ENCODE assay signal across 13 mouse cellular contexts in genomic region chr17:43459737-43460230, GRCm38 (mm10). TPM values are rescaled to one million over a fixed set of nuclear protein-coding genes. Genes with fewer than 3 reads are reported as not detected.
A peak's percentile ranks its signal among the peaks of the same experiment; 100 is the strongest.
DNase-seq lines count a peak whose midpoint lies in the region; ATAC-seq lines count a peak whose summit lies in the region.
"Had no signal": no experiment of that assay in that cellular context is flagged by ENCODE, and none has a peak within 500 bp of the region (broad histone marks: within the 10 kb centered on the region; RNA-seq: fewer than 3 reads in every experiment).

No protein-coding gene starts in this region.

- ATAC-seq in forebrain, embryonic 11.5 days (replicated peaks; ENCODE audit: low FRiP score) = peak; percentile 23; the same call in 1 of the 2 replicates
- ATAC-seq in forebrain, embryonic 12.5 days (ENCODE audit: low FRiP score) = no peak
- ATAC-seq in lung, embryonic 16.5 days (ENCODE audit: low read depth) = peak; percentile 2; the same call in 1 of the 2 replicates
- peak; percentile 7; the same call in 1 of the 2 replicates for ATAC-seq in hindbrain, embryonic 11.5 days (ENCODE audit: low FRiP score)
- peak; percentile 40 for ATAC-seq in midbrain, embryonic 16.5 days
- no peak for ATAC-seq in megakaryocyte progenitor cell, adult 5-6 weeks (replicated peaks; ENCODE audit: poor library complexity)

- H3K36me3 ChIP-seq in forebrain, embryonic 11.5 days (ENCODE audit: control insufficient read depth, insufficient read depth, low read length) = no peaks in the 10 kb centered on the region
- H3K36me3 ChIP-seq in forebrain, embryonic 12.5 days (replicated peaks) = no peaks in the 10 kb centered on the region
- H3K36me3 ChIP-seq in lung, embryonic 16.5 days (ENCODE audit: control insufficient read depth, insufficient read depth, low read length) = 0 out of 2 replicates have a peak, but pooled peaks cover 3% of the 10 kb centered on the region
- H3K36me3 ChIP-seq in hindbrain, embryonic 11.5 days (ENCODE audit: control insufficient read depth, insufficient read depth, low read length) = no peaks in the 10 kb centered on the region
- no peaks in the 10 kb centered on the region for H3K36me3 ChIP-seq in midbrain, embryonic 16.5 days (ENCODE audit: control insufficient read depth, insufficient read depth, low read length)
- H3K36me3 ChIP-seq: liver, embryonic 13.5 days had no signal

- H3K4me3 ChIP-seq in forebrain, embryonic 11.5 days (ENCODE audit: low read depth, low read length) = no peak overlapping the region
- H3K4me3 ChIP-seq in forebrain, embryonic 12.5 days (replicated peaks) = no peak overlapping the region
- H3K4me3 ChIP-seq in lung, embryonic 16.5 days (ENCODE audit: low read length) = no peak overlapping the region
- no peak overlapping the region for H3K4me3 ChIP-seq in hindbrain, embryonic 11.5 days (ENCODE audit: low read depth, low read length)
- H3K4me3 ChIP-seq in midbrain, embryonic 16.5 days (ENCODE audit: low read depth, low read length) = no peak overlapping the region
- H3K4me3 ChIP-seq: liver, embryonic 13.5 days had no signal

- no peak overlapping the region for H3K27ac ChIP-seq in forebrain, embryonic 11.5 days (ENCODE audit: low read depth, low read length)
- H3K27ac ChIP-seq in forebrain, embryonic 12.5 days = no peak overlapping the region
- H3K27ac ChIP-seq in lung, embryonic 16.5 days (ENCODE audit: low read length) = no peak overlapping the region
- H3K27ac ChIP-seq in hindbrain, embryonic 11.5 days (ENCODE audit: low read depth, low read length) = no peak overlapping the region
- H3K27ac ChIP-seq in midbrain, embryonic 16.5 days (ENCODE audit: low read length) = no peak overlapping the region
- H3K27ac ChIP-seq: liver, embryonic 13.5 days had no signal

- H3K4me2 ChIP-seq in forebrain, embryonic 11.5 days (ENCODE audit: low read depth, low read length, severe bottlenecking) = no peak overlapping the region
- H3K4me2 ChIP-seq in forebrain, embryonic 12.5 days = no peak overlapping the region
- H3K4me2 ChIP-seq in lung, embryonic 16.5 days (ENCODE audit: low read depth, low read length) = peak overlapping the region; percentile 37
- H3K4me2 ChIP-seq in hindbrain, embryonic 11.5 days (replicated peaks; ENCODE audit: low read depth, low read length) = no peak overlapping the region
- no peak overlapping the region for H3K4me2 ChIP-seq in midbrain, embryonic 16.5 days (ENCODE audit: low read length)
- H3K4me2 ChIP-seq: liver, embryonic 13.5 days had no signal

- H3K27me3 ChIP-seq in forebrain, embryonic 11.5 days (ENCODE audit: control insufficient read depth, insufficient read depth, low read length) = no peaks in the 10 kb centered on the region
- no peaks in the 10 kb centered on the region for H3K27me3 ChIP-seq in forebrain, embryonic 12.5 days
- H3K27me3 ChIP-seq in lung, embryonic 16.5 days (ENCODE audit: control insufficient read depth, insufficient read depth, low read depth, low read length) = no peaks in the 10 kb centered on the region
- no peaks in the 10 kb centered on the region for H3K27me3 ChIP-seq in hindbrain, embryonic 11.5 days (ENCODE audit: control insufficient read depth, insufficient read depth, low read length)
- H3K27me3 ChIP-seq in midbrain, embryonic 16.5 days (ENCODE audit: control insufficient read depth, insufficient read depth, low read depth, low read length) = no peaks in the 10 kb centered on the region
- H3K27me3 ChIP-seq: liver, embryonic 13.5 days had no signal

- no peaks in the 10 kb centered on the region for H3K9me3 ChIP-seq in forebrain, embryonic 11.5 days (ENCODE audit: control insufficient read depth, low read length)
- no peaks in the 10 kb centered on the region for H3K9me3 ChIP-seq in forebrain, embryonic 12.5 days
- no peaks in the 10 kb centered on the region for H3K9me3 ChIP-seq in lung, embryonic 16.5 days (ENCODE audit: control insufficient read depth, low read length)
- H3K9me3 ChIP-seq in hindbrain, embryonic 11.5 days (ENCODE audit: control insufficient read depth, low read length) = no peaks in the 10 kb centered on the region
- H3K9me3 ChIP-seq in midbrain, embryonic 16.5 days (replicated peaks; ENCODE audit: control insufficient read depth, low read length, poor library complexity, severe bottlenecking) = no peaks in the 10 kb centered on the region
- H3K9me3 ChIP-seq: liver, embryonic 13.5 days had no signal

- no peak overlapping the region for H3K9ac ChIP-seq in forebrain, embryonic 11.5 days (ENCODE audit: low read length)
- H3K9ac ChIP-seq in forebrain, embryonic 12.5 days = no peak overlapping the region
- no peak overlapping the region for H3K9ac ChIP-seq in lung, embryonic 16.5 days (ENCODE audit: low read length)
- H3K9ac ChIP-seq in hindbrain, embryonic 11.5 days (ENCODE audit: low read depth, low read length) = no peak overlapping the region
- peak overlapping the region; percentile 25; the same call in 1 of the 2 replicates for H3K9ac ChIP-seq in midbrain, embryonic 16.5 days (ENCODE audit: low read depth, low read length)
- H3K9ac ChIP-seq: liver, embryonic 13.5 days had no signal

- WGBS in forebrain, embryonic 11.5 days = 81% methylated on average over 12 of the region's 12 CpGs
- WGBS in forebrain, embryonic 12.5 days = 79% methylated on average over 12 of the region's 12 CpGs
- WGBS in lung, embryonic 16.5 days = 65% methylated on average over 12 of the region's 12 CpGs
- 75% methylated on average over 12 of the region's 12 CpGs for WGBS in hindbrain, embryonic 11.5 days
- 81% methylated on average over 12 of the region's 12 CpGs for WGBS in midbrain, embryonic 16.5 days

- H3K4me1 ChIP-seq in forebrain, embryonic 11.5 days (replicated peaks; ENCODE audit: control insufficient read depth, insufficient read depth, low read length) = no peaks in the 10 kb centered on the region
- peaks cover 12% of the 10 kb centered on the region for H3K4me1 ChIP-seq in forebrain, embryonic 12.5 days
- H3K4me1 ChIP-seq in lung, embryonic 16.5 days (replicated peaks; ENCODE audit: control insufficient read depth, insufficient read depth, low read length) = peaks cover 10% of the 10 kb centered on the region; the same call in 1 of the 2 replicates
- H3K4me1 ChIP-seq in hindbrain, embryonic 11.5 days (replicated peaks; ENCODE audit: control insufficient read depth, insufficient read depth, low read length) = no peaks in the 10 kb centered on the region; the same call in 1 of the 2 replicates
- H3K4me1 ChIP-seq in midbrain, embryonic 16.5 days (ENCODE audit: control insufficient read depth, insufficient read depth, low read length) = peaks cover 6% of the 10 kb centered on the region
- H3K4me1 ChIP-seq: liver, embryonic 13.5 days had no signal

- DNase-seq in forebrain, embryonic 11.5 days (ENCODE audit: low spot score) = peak; percentile 46
- DNase-seq in lung, postnatal 36 days = no peak
- DNase-seq in hindbrain, embryonic 11.5 days (ENCODE audit: low spot score) = no peak
- no peak for DNase-seq in urinary bladder, postnatal 36 days (ENCODE audit: low spot score in 2 of 2)

RNA-seq across cellular contexts. Expression of gene Mep1a, which starts 42.8 kb away (rescaled TPM):
- polyA plus RNA-seq in forebrain, embryonic 11.5 days (2014; fragmentation: Nextera tagmentation; extraction: Ambion mirVana) = not detected in 2 replicates
- not detected in 2 replicates for polyA plus RNA-seq in forebrain, embryonic 12.5 days (2016; fragmentation: Nextera tagmentation; extraction: Ambion mirVana)
- polyA plus RNA-seq in lung, embryonic 16.5 days (2015; fragmentation: Nextera tagmentation; extraction: Ambion mirVana) = 0.23 TPM in 1 of 2 replicates, not detected in the other
- not detected in 2 replicates for polyA plus RNA-seq in hindbrain, embryonic 11.5 days (2014; fragmentation: Nextera tagmentation; extraction: Ambion mirVana)
- polyA plus RNA-seq in midbrain, embryonic 16.5 days (2015; fragmentation: Nextera tagmentation; extraction: Ambion mirVana) = 0.06 TPM in 1 of 2 replicates, not detected in the other
- not detected in 2 replicates for total RNA-seq in megakaryocyte progenitor cell, adult 5-6 weeks (2015)
- total RNA-seq in megakaryocyte progenitor cell, adult 5-6 weeks (2017) = not detected in 2 replicates
- total RNA-seq: adrenal gland, postnatal 36 days; hematopoietic stem cell, adult 5-6 weeks; layer of hippocampus, postnatal 10 days had no signal
- polyA plus RNA-seq: liver, embryonic 13.5 days; stomach, embryonic 14.5 days had no signal

Comparison
In these comparisons a context has a peak if more than half of its experiments do, and no peak if none do; other contexts are left out.
1. ATAC-seq: peak in forebrain, embryonic 11.5 days (single experiment), lung, embryonic 16.5 days (single experiment), hindbrain, embryonic 11.5 days (single experiment) and midbrain, embryonic 16.5 days (single experiment); none in forebrain, embryonic 12.5 days (single experiment) and megakaryocyte progenitor cell, adult 5-6 weeks (single experiment).